Mouse (Mus musculus) spleen, adult 2 months (tissue): ENCODE data around the gene Orm1.

Experiments used
- CTCF ChIP-seq: fragments of 200-500 bp; IDR thresholded peaks from 2 replicates; pipeline ENCODE4 v1.5.1; 2011; ENCODE audit warnings: mild to moderate bottlenecking, inconsistent platforms; ENCODE audit not compliant: insufficient read depth, insufficient read length, insufficient replicate concordance; ENCODE audit errors: extremely low read depth
- POLR2A ChIP-seq: fragments of 200-500 bp; IDR thresholded peaks from 2 replicates; pipeline ENCODE4 v1.6.1; 2011; ENCODE audit warnings: low read depth, low read length, inconsistent platforms

DNA sequence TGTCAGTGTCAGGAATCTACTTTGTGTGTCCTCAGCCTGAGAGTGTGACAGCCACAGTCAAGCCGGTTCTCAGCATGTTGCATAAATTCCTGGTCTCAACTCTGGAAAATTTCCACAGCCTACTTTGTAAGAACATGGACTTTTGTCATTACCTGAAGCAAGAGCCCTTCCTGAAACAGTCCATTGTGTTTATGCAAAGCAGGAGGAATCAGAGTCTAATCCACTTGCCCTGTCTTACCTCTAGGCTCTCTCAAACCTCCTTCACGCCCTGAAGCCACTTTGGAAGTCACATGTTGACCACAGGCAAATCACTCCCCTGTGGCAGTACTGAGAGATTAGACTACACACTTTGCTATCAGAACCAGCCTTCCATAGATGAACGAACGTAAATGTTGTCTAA, 1.9 kb upstream of the Orm1 start:
- no peak for TF ChIP-seq CTCF
- TF ChIP-seq POLR2A = no peak
